Mouse (Mus musculus): ENCODE data around the gene 4632433K11Rik. TPM values are rescaled to one million over a fixed set of nuclear protein-coding genes. Genes with fewer than 3 reads are reported as not detected.
A peak's percentile ranks its signal among the peaks of the same experiment; 100 is the strongest.

The 4632433K11Rik gene
- polyA plus RNA-seq, 1 experiment from 2014 or later, result 0.76 TPM

- Histone ChIP-seq H3K27ac (no peak overlapping the region), H3K79me2 (ENCODE audit: inconsistent target) (no peaks in the 10 kb centered on the region), H3K4me3 (ENCODE audit: inconsistent target) (no peak overlapping the region), H3K36me3 (ENCODE audit: inconsistent target) (peaks cover 15% of the 10 kb centered on the region)
- WGBS (ENCODE audit: missing documents), result 98% methylated on average over 9 of the region's 9 CpGs
Observed at GRCm38 (mm10) chr7:5036136-5036535, 2.2 kb downstream of the 4632433K11Rik start.

- Histone ChIP-seq H3K4me3 (ENCODE audit: inconsistent target) (no peak overlapping the region), H3K36me3 (ENCODE audit: inconsistent target) (peaks cover 13% of the 10 kb centered on the region), H3K79me2 (ENCODE audit: inconsistent target) (no peaks in the 10 kb centered on the region), H3K27ac (no peak overlapping the region)
- 98% methylated on average over 5 of the region's 7 CpGs for WGBS (ENCODE audit: missing documents)
Observed at GRCm38 (mm10) chr7:5037026-5037425, 3.1 kb downstream of the 4632433K11Rik start.

DNA sequence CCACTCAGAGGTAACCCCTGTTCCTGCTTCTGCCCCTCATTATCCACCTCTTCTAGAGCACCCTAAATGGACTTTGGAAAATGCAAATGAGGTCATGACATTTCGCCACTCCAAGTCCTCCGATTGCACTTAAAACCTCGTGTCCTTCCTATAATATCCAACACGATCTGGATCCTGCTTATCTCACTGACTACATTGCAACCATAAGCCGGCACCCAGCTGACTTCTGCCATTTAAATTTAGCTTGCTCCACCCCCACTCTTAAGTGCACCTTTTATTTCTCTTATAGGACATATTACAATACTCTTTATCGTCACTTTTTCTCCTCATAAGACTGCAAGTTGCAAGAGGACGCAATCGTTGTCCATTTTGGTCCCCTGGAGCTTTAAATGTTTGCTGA, 3.5 kb downstream of the 4632433K11Rik start:
- H3K36me3 ChIP-seq (ENCODE audit: inconsistent target), result peaks cover 8% of the 10 kb centered on the region
- H3K27ac ChIP-seq, result no peak overlapping the region
- WGBS (ENCODE audit: missing documents), result 88% methylated on average over 8 of the region's 8 CpGs
- no peaks in the 10 kb centered on the region for H3K79me2 ChIP-seq (ENCODE audit: inconsistent target)
- H3K4me3 ChIP-seq (ENCODE audit: inconsistent target), result peak overlapping the region; percentile 67

DNA sequence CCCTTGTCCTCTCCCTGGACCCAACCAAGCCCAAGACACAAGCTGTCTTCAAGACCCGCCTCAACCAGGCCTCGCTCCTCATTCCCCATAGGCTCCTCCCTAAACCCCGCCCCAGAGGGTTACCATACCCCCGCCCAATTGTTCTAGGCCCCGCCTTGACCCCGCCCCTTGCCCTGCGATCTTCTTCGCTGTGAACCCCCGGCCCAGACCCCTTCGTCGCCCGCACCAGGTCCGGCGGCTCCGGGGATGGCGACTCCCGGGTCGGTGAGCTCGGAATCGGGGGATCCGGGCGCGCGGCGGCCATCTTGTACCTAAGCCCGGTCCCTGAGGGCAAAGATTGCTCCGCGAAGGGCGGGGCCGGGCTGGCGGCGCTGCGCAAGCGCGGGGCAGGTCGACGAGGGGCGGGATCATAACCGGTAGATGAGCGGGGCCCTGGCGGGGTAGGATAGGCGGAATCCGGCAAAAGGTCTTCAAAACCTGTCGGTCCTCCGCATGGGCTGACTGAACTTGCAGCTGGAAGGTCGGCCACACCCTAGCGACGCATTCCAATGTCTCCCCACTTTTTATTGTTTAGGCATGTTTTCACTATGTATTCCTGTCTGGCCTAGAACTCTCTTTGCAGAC, 4.3 kb downstream of the 4632433K11Rik start, which contains the start of gene Zfp784:
Zfp784 (minus strand) TSS at position 338 of the 624 bp plus-strand sequence.
- H3K4me3 ChIP-seq (ENCODE audit: inconsistent target), result peak within 1 kb of the TSS; percentile 67
- H3K27ac ChIP-seq, result peak within 1 kb of the TSS; percentile 61
- 0 out of 2 replicates have a peak, but pooled peaks cover under 1% of the 10 kb centered on the region for H3K36me3 ChIP-seq (ENCODE audit: inconsistent target)
- H3K79me2 ChIP-seq (ENCODE audit: inconsistent target), result no peaks in the 10 kb centered on the region
- WGBS (ENCODE audit: missing documents), result under 1% methylated on average over 48 of the region's 48 CpGs

DNA sequence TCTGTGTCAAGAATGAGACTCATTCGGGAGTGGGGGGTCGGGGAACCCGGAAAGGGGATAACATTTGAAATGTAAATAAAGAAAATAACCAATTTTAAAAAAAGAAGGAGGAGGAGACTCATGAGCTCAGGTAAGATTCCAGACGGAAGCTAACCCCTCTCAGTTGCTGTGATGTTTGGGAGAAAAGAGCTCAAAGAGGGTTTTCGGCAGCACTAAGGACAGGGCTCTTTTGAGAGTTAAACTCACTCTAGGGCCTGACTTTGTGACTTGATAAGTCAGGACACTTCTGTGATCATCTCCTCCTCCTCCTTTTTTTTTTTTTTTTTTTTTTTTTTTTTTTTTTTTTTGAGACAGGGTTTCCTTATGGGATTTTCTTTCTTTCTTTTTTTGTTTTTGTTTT, 5.0 kb downstream of the 4632433K11Rik start:
- no peaks in the 10 kb centered on the region for H3K79me2 ChIP-seq (ENCODE audit: inconsistent target)
- H3K27ac ChIP-seq, result peak overlapping the region; percentile 61
- H3K36me3 ChIP-seq (ENCODE audit: inconsistent target), result no peaks in the 10 kb centered on the region
- WGBS (ENCODE audit: missing documents), result 34% methylated on average over 5 of the region's 5 CpGs
- peak overlapping the region; percentile 67 for H3K4me3 ChIP-seq (ENCODE audit: inconsistent target)

- no peaks in the 10 kb centered on the region for H3K79me2 ChIP-seq (ENCODE audit: inconsistent target)
- H3K27ac ChIP-seq, result no peak overlapping the region
- WGBS (ENCODE audit: missing documents), result 73% methylated on average over 2 of the region's 2 CpGs
- no peak overlapping the region for H3K4me3 ChIP-seq (ENCODE audit: inconsistent target)
- no peaks in the 10 kb centered on the region for H3K36me3 ChIP-seq (ENCODE audit: inconsistent target)
Observed at GRCm38 (mm10) chr7:5044981-5045380, 11.1 kb downstream of the 4632433K11Rik start.

GRCm38 (mm10) chr7:5046112-5046511, 12.2 kb downstream of the 4632433K11Rik start:
- H3K4me3 ChIP-seq (ENCODE audit: inconsistent target), result no peak overlapping the region
- no peaks in the 10 kb centered on the region for H3K36me3 ChIP-seq (ENCODE audit: inconsistent target)
- 87% methylated on average over 2 of the region's 2 CpGs for WGBS (ENCODE audit: missing documents)
- no peaks in the 10 kb centered on the region for H3K79me2 ChIP-seq (ENCODE audit: inconsistent target)
- no peak overlapping the region for H3K27ac ChIP-seq

GRCm38 (mm10) chr7:5047313-5047712, 13.4 kb downstream of the 4632433K11Rik start:
- H3K79me2 ChIP-seq (ENCODE audit: inconsistent target), result no peaks in the 10 kb centered on the region
- 13% methylated on average over 2 of the region's 2 CpGs for WGBS (ENCODE audit: missing documents)
- no peaks in the 10 kb centered on the region for H3K36me3 ChIP-seq (ENCODE audit: inconsistent target)
- no peak overlapping the region for H3K4me3 ChIP-seq (ENCODE audit: inconsistent target)
- H3K27ac ChIP-seq, result no peak overlapping the region

DNA sequence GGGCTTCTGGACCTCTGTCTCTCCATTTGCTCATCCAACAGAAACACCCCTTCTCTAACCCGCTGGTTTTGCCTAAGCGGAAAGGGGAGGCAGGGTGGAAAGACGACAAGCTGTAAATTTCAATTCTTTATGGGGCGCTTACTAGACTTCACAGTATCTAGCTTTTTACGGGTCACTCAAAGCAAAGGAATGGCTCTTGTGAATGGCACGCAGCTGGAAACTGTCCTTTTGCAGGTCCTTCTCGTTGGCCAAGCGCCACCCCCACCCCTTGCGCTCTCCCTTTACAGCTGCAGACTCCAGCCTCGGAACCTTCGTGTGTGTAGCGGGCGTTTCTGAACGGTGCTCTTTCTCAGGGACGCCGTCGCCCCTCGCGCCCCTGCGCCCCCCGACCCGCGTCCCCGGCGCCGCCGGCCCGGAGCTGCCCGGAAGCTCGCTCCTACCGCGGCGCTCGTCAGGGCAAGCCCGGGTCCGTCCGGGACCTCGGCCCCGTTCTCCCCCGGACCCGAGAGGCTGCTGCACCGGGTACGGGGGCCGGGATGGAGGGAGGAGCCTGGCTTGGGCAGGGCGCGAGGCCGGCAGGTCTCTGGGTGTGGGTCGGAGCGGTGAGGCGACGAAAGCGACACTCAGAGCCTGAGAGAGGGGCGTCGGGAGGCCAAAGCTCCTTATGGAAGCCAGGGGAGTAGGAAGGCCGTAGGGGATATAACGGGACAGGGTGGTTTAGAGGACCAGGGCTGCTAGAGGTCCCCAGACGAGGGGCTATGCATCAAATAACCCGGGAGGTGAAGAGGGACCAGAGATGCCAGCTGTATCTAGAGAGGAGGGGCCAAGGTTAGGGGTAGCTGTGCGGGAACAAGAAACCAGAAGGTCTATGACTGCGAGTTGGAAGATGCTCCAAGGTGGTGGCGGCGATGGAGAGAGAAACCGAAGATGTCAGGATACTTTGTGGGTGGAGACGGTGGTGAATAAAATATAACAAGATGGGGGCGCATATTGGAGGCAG, 17.6 kb downstream of the 4632433K11Rik start, which contains the start of gene Zfp580:
Zfp580 (plus strand) TSS at position 346 of the 1,000 bp plus-strand sequence.
- Histone ChIP-seq H3K4me3 (ENCODE audit: inconsistent target) (peak within 1 kb of the TSS; percentile 53), H3K36me3 (ENCODE audit: inconsistent target) (no peaks in the 10 kb centered on the region), H3K79me2 (ENCODE audit: inconsistent target) (no peaks in the 10 kb centered on the region), H3K27ac (no peak within 1 kb of the TSS)
- 3% methylated on average over 64 of the region's 65 CpGs for WGBS (ENCODE audit: missing documents)

DNA sequence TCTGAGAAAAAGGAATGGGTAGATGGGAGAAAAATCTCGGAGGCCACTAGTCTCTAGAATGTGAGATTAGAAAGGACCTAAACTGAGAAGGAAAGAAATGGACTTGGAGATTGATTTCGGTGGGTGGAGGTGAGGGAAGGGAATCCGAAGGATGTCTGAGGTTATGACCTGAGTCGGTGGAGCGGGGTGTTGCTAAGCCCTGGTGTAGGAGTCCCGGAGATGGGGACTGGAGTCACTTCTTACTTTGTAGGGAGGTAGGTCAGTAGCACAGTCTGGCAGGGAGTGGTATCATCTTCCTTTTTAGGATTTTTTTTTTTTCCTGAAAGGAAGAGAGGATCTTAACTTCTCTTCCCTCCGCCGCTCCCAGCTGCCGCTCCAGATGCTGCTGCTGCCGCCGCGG, 18.5 kb downstream of the 4632433K11Rik start:
- WGBS (ENCODE audit: missing documents), result 12% methylated on average over 12 of the region's 12 CpGs
- Histone ChIP-seq H3K27ac (no peak overlapping the region), H3K4me3 (ENCODE audit: inconsistent target) (peak overlapping the region; percentile 53; the same call in 1 of the 2 replicates), H3K79me2 (ENCODE audit: inconsistent target) (no peaks in the 10 kb centered on the region), H3K36me3 (ENCODE audit: inconsistent target) (no peaks in the 10 kb centered on the region)

DNA sequence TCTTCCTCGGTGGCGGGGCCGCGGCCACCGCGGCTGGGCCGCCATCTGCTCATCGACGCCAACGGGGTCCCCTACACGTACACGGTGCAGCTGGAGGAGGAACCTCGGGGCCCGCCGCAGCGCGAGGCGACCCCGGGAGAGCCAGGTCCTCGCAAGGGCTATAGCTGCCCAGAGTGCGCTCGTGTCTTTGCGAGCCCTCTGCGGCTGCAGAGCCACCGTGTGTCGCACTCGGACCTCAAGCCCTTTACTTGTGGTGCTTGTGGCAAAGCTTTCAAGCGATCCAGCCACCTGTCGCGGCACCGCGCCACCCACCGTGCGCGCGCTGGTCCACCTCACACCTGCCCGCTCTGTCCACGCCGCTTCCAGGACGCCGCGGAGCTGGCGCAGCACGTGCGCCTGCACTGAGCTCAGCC, 19.0 kb downstream of the 4632433K11Rik start:
- no peaks in the 10 kb centered on the region for H3K36me3 ChIP-seq (ENCODE audit: inconsistent target)
- WGBS (ENCODE audit: missing documents), result 10% methylated on average over 45 of the region's 45 CpGs
- no peaks in the 10 kb centered on the region for H3K79me2 ChIP-seq (ENCODE audit: inconsistent target)
- H3K4me3 ChIP-seq (ENCODE audit: inconsistent target), result no peak overlapping the region
- no peak overlapping the region for H3K27ac ChIP-seq

- 23% methylated on average over 32 of the region's 32 CpGs for WGBS (ENCODE audit: missing documents)
- H3K79me2 ChIP-seq (ENCODE audit: inconsistent target), result no peaks in the 10 kb centered on the region
- H3K36me3 ChIP-seq (ENCODE audit: inconsistent target), result no peaks in the 10 kb centered on the region
- H3K27ac ChIP-seq, result no peak overlapping the region
- H3K4me3 ChIP-seq (ENCODE audit: inconsistent target), result no peak overlapping the region
Observed at GRCm38 (mm10) chr7:5053456-5054179, 19.7 kb downstream of the 4632433K11Rik start.

GRCm38 (mm10) chr7:5056651-5057263, 22.8 kb downstream of the 4632433K11Rik start:
- Histone ChIP-seq H3K27ac (no peak overlapping the region), H3K79me2 (ENCODE audit: inconsistent target) (no peaks in the 10 kb centered on the region), H3K36me3 (ENCODE audit: inconsistent target) (no peaks in the 10 kb centered on the region), H3K4me3 (ENCODE audit: inconsistent target) (no peak overlapping the region)
- WGBS (ENCODE audit: missing documents), result 13% methylated on average over 51 of the region's 55 CpGs

DNA sequence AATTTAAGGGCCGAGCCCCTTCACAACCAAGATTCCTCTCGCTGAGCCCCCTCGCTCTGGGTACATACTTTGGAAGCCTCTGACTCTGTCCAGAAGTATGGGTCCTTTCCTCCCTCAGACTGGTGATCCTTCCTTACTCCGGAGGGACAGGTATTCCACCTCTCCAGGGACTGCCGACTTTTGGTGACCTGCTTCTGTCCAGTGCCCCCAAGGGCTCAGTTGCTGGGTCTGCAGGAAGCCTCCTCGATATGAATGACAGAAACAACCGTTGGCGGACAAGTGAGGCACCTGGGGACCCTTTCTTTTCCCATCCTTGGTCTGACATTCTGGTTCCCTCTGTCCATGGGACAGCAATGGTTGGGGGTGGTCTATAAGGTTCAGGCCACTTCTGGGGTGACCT, 23.5 kb downstream of the 4632433K11Rik start:
- Histone ChIP-seq H3K79me2 (ENCODE audit: inconsistent target) (no peaks in the 10 kb centered on the region), H3K4me3 (ENCODE audit: inconsistent target) (no peak overlapping the region), H3K27ac (peak overlapping the region; percentile 72), H3K36me3 (ENCODE audit: inconsistent target) (no peaks in the 10 kb centered on the region)
- WGBS (ENCODE audit: missing documents), result 55% methylated on average over 8 of the region's 8 CpGs

Data from macrophage (primary cell).